Mouse (Mus musculus): Measurements from ENCODE around the gene Sowahc. TPM values are rescaled to one million over a fixed set of nuclear protein-coding genes. Genes with fewer than 3 reads are reported as not detected.

Gene Sowahc
- polyA plus RNA-seq, 1 experiment: 3.1 TPM

GRCm38 (mm10) chr10:59275745-59276144 is 54.0 kb downstream of the Sowahc start:
- Histone ChIP-seq H3K4me1 (ENCODE audit: control insufficient read depth, insufficient read depth, low read length) (no peaks in the 10 kb centered on the region), H3K27ac (ENCODE audit: control insufficient read depth, insufficient read depth, low read depth, low read length, poor library complexity) (no peak overlapping the region), H3K4me3 (replicated peaks; ENCODE audit: control insufficient read depth, low read depth, low read length) (no peak overlapping the region)
- TF ChIP-seq POLR2A (IDR thresholded peaks at IDR 0.05; ENCODE audit: borderline replicate concordance, control insufficient read depth, low read depth, low read length) (no peak), CTCF (IDR thresholded peaks at IDR 0.05; ENCODE audit: control insufficient read depth, insufficient read depth, low read length) (no peak)
- WGBS: 80% methylated on average over 5 of the region's 5 CpGs

Other genes starting within 250 kb of the Sowahc start
- gene Sept10, start 106 bp upstream of the Sowahc start, polyA plus RNA-seq (2011; ENCODE audit: insufficient read depth, insufficient read length, low replicate concordance, missing spikeins): 3.8 and 5.7 TPM in 2 replicates
- gene P4ha1, start 101.3 kb downstream of the Sowahc start, polyA plus RNA-seq (2011; ENCODE audit: insufficient read depth, insufficient read length, low replicate concordance, missing spikeins): 6.2 and 12.4 TPM in 2 replicates
- gene Gm10273, start 173.7 kb downstream of the Sowahc start, polyA plus RNA-seq (2011; ENCODE audit: insufficient read depth, insufficient read length, low replicate concordance, missing spikeins): 12.5 and 45.2 TPM in 2 replicates
- gene Pla2g12b, start 181.7 kb downstream of the Sowahc start, polyA plus RNA-seq (2011; ENCODE audit: insufficient read depth, insufficient read length, low replicate concordance, missing spikeins): not detected in 2 replicates
- not detected in 2 replicates for gene Oit3, start 219.8 kb downstream of the Sowahc start, polyA plus RNA-seq (2011; ENCODE audit: insufficient read depth, insufficient read length, low replicate concordance, missing spikeins)